Mouse (Mus musculus) olfactory bulb, adult 2 months (tissue): Measurements from ENCODE around the gene Cbx2.

Experiments used
- CTCF ChIP-seq: fragments of 200-500 bp; IDR thresholded peaks from 2 replicates; pipeline ENCODE4 v1.5.1; 2012; ENCODE audit warnings: low read depth, mild to moderate bottlenecking, low read length, moderate library complexity; ENCODE audit not compliant: insufficient read depth
- POLR2A ChIP-seq: fragments of 200-500 bp; IDR thresholded peaks from 2 replicates; pipeline ENCODE4 v1.6.1; 2012; ENCODE audit warnings: mild to moderate bottlenecking, low read depth, low read length, moderate library complexity; ENCODE audit not compliant: insufficient read depth

DNA sequence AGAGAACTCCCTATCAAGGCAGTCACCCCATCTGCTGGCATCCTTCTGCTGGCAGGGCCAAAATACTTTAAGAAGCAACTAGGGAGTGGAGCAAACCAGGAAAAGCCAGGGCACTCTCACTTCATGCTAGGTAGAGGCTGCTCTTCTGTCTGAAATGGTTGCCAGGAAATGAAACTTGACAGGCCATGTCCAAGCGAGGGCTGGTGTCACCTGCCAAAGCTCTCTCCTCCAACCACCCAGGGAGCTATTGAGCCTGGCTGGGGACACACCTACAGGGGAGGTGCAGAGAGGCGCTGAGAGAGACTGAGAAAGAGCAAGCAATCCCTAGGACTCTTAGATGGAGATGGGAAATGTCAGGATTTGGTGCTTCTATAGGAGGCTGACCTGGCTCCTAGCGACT, 36.5 kb downstream of the Cbx2 start:
- TF ChIP-seq CTCF (no peak), POLR2A (no peak)
